Mouse (Mus musculus): Measurements from ENCODE around the gene Gm20431.

Gene Gm20431

GRCm38 (mm10) chr2:167688498-167689451 is 27.5 kb upstream of the Gm20431 start, which contains the start of gene Cebpb:
Cebpb (plus strand) TSS chr2:167688915.
- DNase-seq = peak; percentile 99

- no peak for DNase-seq
Observed at GRCm38 (mm10) chr2:167688126-167688497, 26.8 kb upstream of the Gm20431 start.

GRCm38 (mm10) chr2:167687651-167688101 is 26.4 kb upstream of the Gm20431 start:
- peak; percentile 97 for DNase-seq

DNA sequence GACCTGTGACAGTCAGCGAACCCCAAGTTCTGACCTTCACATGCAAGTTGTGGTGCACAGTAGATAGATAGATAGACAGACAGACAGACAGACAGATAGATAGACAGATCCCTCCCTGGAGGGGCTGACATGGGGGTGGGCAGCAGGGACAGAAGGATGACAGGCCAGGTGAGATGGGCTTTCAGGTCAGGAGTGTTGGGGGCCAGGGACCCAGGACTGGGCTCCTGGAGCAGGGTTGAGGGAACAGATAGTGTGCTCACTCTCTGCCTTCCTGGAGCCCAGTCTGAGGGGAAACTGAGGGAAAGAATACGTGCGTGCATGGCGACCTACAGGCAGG is 25.9 kb upstream of the Gm20431 start:
- DNase-seq = peak; percentile 94

GRCm38 (mm10) chr2:167686382-167687249 is 25.3 kb upstream of the Gm20431 start:
- peak; percentile 94 for DNase-seq

DNA sequence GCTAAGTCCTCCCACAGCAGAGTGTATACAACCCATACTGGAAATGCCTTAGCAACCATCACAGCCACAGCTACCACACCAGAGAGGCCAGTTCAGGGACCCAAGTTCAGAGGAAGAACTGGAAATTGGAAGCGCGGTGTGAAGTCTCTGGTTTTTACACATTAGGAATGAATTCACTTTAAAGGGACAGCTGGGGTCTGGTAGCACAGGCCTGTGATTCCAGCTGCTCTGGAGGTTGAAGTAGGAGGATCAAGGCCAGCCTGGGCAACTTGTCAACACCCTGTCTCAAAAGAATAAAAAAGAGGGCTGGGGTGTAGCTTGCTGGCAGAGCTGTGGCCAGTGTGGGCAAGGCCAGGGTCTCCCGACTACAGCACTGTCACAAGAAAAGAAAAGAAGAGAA is 24.6 kb upstream of the Gm20431 start:
- DNase-seq = no peak

GRCm38 (mm10) chr2:167685137-167685536 is 23.8 kb upstream of the Gm20431 start:
- peak; percentile 99 for DNase-seq

DNA sequence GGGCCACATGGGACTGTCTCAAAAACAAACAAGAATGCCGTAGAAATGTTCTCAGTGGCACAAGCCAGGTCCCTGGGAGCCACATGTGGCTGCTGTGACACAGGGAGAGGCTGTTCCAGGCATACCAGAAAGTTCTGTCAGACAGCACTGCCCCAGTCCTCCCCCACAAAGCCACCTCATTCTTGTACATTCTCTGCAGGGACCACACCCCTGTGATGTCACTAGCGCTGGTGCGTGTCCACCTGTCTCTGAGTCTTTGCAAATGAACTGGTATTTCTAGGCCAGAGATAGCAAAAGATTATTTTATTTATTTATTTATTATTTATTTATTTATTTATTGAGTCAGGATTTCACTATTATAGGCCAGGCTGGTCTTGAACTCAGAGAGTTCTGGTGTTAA is 22.4 kb upstream of the Gm20431 start:
- DNase-seq = no peak

DNA sequence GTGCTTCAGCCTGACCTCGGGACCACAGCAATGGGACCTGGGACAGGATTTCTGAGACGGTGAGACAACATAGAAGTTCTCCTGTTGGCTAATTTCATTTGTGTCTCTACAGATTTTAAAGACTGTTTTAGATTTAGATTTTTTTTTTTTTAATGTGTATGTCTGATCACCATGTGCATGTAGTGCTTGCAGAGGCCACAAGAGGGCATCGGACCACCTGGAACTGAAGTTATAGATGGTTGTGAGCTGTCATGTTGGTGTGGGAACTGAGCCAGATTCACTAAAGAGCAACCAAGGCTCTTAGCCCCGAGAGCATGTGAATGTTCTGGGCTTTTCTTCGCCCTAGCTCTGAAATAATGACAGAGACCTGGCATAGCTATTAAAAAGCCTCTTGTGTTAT is 19.4 kb upstream of the Gm20431 start:
- peak; percentile 94 for DNase-seq

DNA sequence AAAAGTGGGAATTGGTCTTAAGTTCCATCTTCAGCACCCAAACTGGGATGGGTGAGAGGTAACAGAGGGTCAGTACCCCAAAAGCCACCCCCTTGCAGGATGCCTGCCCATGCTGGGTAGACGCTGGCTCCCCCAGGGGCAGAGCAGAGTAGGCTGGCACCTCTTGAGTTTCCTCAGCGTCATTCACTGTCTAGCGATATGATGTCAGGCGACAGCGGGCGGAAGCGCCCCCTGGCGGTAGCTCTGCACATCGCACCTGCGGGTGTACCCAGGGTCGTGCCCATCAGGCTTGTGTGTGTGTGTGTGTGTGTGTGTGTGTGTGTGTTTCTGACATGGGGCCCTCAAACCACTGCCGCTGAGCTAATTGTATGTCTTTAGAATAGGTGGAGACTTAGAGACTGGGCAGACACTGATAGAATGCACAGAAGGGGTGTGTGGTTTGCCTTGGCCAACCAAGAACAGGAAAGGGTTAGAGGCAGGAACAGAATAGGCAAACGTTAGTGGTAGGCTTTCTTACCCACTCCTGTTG is 18.7 kb upstream of the Gm20431 start:
- peak; percentile 97 for DNase-seq

DNA sequence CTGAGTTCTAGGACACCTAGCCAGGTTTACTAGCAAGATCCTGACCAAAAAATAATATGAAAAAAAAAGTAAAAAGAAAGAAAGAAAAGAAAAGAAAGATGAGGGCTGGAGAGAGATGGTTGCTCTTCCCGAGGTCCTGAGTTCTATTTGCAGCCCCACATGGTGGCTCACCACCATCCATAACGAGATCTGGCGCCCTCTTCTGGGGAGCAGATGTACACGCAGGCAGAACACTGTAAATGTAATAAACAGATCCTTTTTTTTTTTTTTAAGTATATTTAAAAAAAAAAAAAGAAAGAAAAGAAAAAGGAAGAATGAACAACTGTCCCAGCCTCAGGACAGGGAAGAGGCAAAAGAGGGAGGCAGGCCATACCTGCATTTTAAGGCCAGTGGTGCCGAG is 17.3 kb upstream of the Gm20431 start:
- no peak for DNase-seq

- peak; percentile 94 for DNase-seq
Observed at GRCm38 (mm10) chr2:167675120-167675909, 14.0 kb upstream of the Gm20431 start.

DNA sequence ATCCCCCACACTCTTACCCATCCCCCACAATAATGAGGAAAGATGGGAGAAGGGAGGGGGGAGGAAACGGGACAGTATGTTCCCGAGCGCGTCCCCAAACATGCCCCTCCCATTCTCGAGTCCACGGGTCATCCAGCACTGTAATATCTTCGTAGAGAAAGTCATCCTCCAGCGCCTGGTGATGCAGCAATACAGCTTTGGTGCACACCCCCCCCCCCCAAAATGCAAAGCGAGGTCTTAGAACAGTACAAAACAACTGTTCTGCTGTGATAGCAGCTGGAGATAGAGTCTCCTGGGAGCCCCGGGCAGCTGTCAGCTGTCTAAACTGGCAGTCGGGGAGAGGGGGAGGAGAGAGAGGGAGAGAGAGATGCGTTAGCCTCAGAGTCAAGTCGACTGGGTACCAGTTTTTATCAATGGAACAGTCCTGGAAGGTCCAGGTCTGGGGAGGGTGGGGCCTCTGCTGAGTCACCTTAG is 11.0 kb upstream of the Gm20431 start:
- peak; percentile 96 for DNase-seq

DNA sequence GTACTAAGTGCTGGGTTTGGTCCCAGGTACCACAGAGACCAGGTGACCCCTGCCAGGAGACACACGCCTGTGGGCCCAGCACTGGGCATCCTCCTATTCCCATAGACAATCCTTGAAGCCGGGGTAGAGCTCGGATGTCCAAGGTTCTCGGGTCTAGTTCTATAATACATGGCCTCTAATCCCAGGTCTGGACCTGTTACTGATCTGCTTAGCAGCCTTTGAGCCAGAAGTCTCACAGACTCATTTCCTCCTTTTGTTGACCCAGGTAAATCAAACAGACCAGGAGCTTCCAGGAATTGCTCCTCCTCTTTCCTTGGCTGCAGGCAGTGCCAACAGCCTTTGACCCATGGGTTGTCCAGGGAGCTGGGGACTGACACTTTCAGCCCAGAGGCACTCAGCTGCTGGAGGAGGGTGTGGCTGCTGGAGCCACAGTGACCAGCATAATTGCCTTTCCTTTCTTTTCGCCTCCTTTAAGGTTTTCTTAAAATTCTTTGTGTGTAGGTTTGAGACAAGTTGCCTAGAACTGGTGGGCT is 9.9 kb upstream of the Gm20431 start:
- peak; percentile 97 for DNase-seq

GRCm38 (mm10) chr2:167669398-167669797 is 8.1 kb upstream of the Gm20431 start:
- DNase-seq = no peak

- no peak for DNase-seq
Observed at GRCm38 (mm10) chr2:167668426-167668825, 7.1 kb upstream of the Gm20431 start.

DNA sequence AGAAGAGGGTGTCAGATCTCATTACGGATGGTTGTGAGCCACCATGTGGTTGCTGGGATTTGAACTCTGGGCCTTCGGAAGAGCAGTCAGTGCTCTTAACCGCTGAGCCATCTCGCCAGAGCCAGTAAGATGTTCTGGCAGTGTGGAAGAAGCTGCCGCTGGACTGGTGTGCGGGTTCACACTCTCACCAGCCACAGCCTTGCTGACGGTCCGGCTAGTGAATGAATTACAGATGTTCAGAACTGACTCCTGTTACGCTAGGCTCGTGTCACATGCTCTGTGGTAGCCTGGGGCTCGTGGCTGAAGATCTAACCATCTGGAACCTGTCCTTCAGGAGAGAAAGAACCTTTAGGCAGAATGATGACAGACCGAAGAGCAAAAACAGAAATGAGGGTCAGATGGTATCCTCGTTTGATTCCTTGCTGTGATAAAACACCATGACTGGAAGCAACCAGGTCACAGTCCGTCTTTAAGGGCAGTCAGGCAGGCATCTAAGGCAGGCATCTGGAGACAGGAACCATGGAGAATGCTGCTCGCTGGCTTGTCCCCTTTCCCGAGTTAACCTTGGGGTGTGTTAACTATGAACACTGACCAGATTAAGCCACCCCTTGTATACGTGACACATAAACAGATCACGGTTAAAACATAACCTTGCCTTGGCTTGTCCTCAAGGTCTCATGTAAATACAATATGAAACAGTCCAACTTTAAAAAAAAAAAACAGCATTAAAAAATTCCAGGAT is 4.8 kb upstream of the Gm20431 start:
- no peak for DNase-seq

DNA sequence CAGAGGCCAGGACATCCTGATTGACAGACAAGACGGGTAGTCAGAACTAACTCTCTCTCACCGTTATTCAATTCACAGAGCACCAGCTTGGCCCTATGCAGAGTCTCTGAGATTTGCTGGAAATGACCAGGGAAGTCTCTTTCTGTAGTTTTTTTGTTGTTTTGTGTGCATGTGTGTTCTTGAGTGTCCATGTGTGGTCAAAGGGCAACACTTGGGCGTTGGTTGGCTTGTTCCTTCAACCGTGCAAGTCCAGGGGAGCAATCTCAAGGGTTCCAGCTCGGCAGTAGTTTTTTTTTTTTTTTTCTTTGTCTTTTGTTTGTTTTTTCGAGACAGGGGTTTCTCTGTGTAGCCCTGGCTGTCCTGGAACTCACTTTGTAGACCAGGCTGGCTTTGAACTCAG is 1.4 kb upstream of the Gm20431 start:
- DNase-seq = no peak

DNA sequence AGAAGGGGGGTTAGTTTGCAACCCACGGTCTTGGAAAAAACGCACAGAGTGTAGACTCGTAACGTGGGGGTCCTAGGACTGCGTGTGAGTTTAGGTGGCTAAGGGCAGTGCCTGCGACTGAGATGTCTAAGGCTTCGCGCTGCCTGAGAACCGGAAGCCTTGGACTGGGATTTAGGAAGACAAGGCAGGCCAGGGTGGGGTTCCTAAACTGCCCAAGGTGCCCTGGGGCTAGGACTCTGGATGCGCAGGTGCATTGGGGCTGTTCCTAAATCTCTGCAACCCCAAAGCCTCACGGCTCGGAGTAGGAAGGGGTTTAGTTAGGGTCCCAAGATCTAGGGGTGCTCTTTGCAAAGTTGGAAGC is 705 bp downstream of the Gm20431 start:
- no peak for DNase-seq

DNA sequence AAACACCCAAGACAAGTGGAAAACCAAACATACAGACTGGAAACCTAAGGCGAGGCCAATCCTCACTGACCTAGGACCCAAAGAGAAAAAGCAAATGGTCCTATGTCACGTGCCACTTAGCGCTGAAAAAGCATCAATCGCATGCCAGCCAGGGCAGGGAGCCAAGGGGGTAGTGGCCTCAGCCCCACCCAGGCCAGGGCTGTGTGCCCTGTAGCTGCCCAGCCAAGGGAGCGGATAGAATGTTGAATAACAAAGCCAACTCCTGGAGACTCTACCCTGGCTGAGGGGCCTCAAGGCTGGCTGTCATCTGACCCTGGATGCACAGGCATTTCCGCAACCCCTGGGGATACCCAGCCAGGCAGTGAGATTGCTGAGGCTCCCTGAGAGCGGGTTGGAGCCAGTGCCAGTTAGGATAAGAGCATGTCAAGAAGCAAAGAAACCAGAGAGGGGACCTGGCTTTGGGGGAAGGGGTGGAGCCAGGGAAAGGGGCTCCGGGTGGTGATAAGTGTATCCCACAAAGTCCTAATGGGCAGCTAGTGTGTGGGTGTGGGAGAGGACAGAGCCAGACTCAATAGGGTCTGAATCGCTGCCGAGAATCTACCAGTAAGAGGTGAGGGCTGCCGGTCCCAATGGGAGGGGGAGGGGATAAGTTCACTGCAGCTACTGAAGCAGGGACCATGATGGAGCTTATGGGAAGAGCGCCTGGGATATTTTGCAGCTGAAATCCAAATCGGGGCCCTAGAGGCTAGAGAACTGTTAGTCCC is 1.3 kb downstream of the Gm20431 start:
- DNase-seq = peak; percentile 98

Data from heart, adult 11 months (tissue).